Mouse (Mus musculus) lung, adult 2 months (tissue): ENCODE data around the gene Kif2c.

ENCODE experiments used
- CTCF ChIP-seq: fragments of 200-500 bp; IDR thresholded peaks from 2 replicates; pipeline ENCODE4 v1.5.1; 2011; ENCODE audit warnings: mild to moderate bottlenecking, low read length, control low read depth; ENCODE audit not compliant: insufficient read depth
- POLR2A ChIP-seq: fragments of 200-500 bp; IDR thresholded peaks from 2 replicates; pipeline ENCODE4 v1.6.1; 2011; ENCODE audit warnings: low read depth, mild to moderate bottlenecking, control low read depth, low read length, borderline replicate concordance; ENCODE audit errors: extremely low read depth

GRCm38 (mm10) chr4:117133817-117134600, 48.4 kb downstream of the Kif2c start, which contains the start of gene Plk3:
- TF ChIP-seq POLR2A: peak; percentile 78; the same call in 1 of the 2 replicates
- TF ChIP-seq CTCF: no peak
